Mouse (Mus musculus) forebrain, embryonic 14.5 days (tissue): ENCODE data around the gene Spr. TPM values are rescaled to one million over a fixed set of nuclear protein-coding genes. Genes with fewer than 3 reads are reported as not detected.

Experiments
- ATAC-seq: fragments of 200-750 bp; cut with Nextera tagmentation; 2 replicates; pipeline ENCODE4 v1.8.0; 2017; ENCODE audit warnings: mild to moderate bottlenecking, moderate library complexity
- DNase-seq: peaks from one replicate; pipeline ENCODE4 v3.0.0-alpha.2; 2015; ENCODE audit warnings: low spot score
- H3K27ac ChIP-seq: fragments of 300-500 bp; sonication (generic); 2 replicates; pipeline ENCODE4 v1.5.1; 2014; ENCODE audit warnings: low read depth, mild to moderate bottlenecking, control low read depth, low read length, moderate library complexity
- H3K27me3 ChIP-seq: fragments of 300-500 bp; sonication (generic); replicated peaks from 2 replicates; pipeline ENCODE4 v1.6.1; 2014; ENCODE audit warnings: low read length, control low read depth, mixed read lengths; ENCODE audit not compliant: control insufficient read depth, insufficient read depth
- H3K36me3 ChIP-seq: fragments of 300-500 bp; sonication (generic); 2 replicates; pipeline ENCODE4 v1.6.1; 2014; ENCODE audit warnings: low read length, control low read depth; ENCODE audit not compliant: control insufficient read depth, insufficient read depth
- H3K4me1 ChIP-seq: fragments of 300-500 bp; sonication (generic); 2 replicates; pipeline ENCODE4 v1.6.1; 2014; ENCODE audit warnings: antibody characterized with exemption, low read length, control low read depth; ENCODE audit not compliant: control insufficient read depth, insufficient read depth
- H3K4me2 ChIP-seq: fragments of 300-500 bp; sonication (generic); 2 replicates; pipeline ENCODE4 v1.6.1; 2014; ENCODE audit warnings: mild to moderate bottlenecking, control low read depth, low read length
- H3K4me3 ChIP-seq: fragments of 300-500 bp; sonication (generic); 2 replicates; pipeline ENCODE4 v1.5.1; 2014; ENCODE audit warnings: low read depth, low read length, control low read depth
- H3K9ac ChIP-seq: fragments of 300-500 bp; sonication (generic); 2 replicates; pipeline ENCODE4 v1.6.1; 2014; ENCODE audit warnings: mild to moderate bottlenecking, low read length, control low read depth, moderate library complexity
- H3K9me3 ChIP-seq: fragments of 300-500 bp; sonication (generic); replicated peaks from 2 replicates; pipeline ENCODE4 v1.6.1; 2016; ENCODE audit warnings: low read length, control low read depth, mixed read lengths; ENCODE audit not compliant: control insufficient read depth
- WGBS: fragments of 180-500 bp; shearing (Covaris S2); extraction: QIAGEN DNeasy Blood & Tissue Kit; methylation state at CpG from one replicate; pipeline ENCODE4 v1.1.7; 2014; 5-methylcytosine and 5-hydroxymethylcytosine counted together
- polyA plus RNA-seq: library from polyadenylated mRNA; unstranded; fragments of >200 nt; fragmentation: Nextera tagmentation; extraction: Ambion mirVana; gene quantifications from 2 replicates; pipeline ENCODE4 v1.2.1, GENCODE M21; 2014

Gene Spr
- 57.6 and 59.4 TPM in 2 replicates for polyA plus RNA-seq

GRCm38 (mm10) chr6:85137217-85138035, at the start of gene Spr:
TSS of gene Spr (minus strand) at chr6:85137766.
- H3K27ac ChIP-seq: peak within 1 kb of the TSS; percentile 89
- ATAC-seq (peak; percentile 94), DNase-seq (peak; percentile 94)
- H3K27me3 ChIP-seq: no peaks in the 10 kb centered on the region
- H3K4me2 ChIP-seq: peak within 1 kb of the TSS; percentile 58
- under 1% methylated on average over 49 of the region's 49 CpGs for WGBS
- H3K9me3 ChIP-seq: no peaks in the 10 kb centered on the region
- H3K4me3 ChIP-seq: peak within 1 kb of the TSS; percentile 67
- H3K36me3 ChIP-seq: 0 out of 2 replicates have a peak, but pooled peaks cover 6% of the 10 kb centered on the region
- peak within 1 kb of the TSS; percentile 74 for H3K9ac ChIP-seq
- H3K4me1 ChIP-seq: no peaks in the 10 kb centered on the region

DNA sequence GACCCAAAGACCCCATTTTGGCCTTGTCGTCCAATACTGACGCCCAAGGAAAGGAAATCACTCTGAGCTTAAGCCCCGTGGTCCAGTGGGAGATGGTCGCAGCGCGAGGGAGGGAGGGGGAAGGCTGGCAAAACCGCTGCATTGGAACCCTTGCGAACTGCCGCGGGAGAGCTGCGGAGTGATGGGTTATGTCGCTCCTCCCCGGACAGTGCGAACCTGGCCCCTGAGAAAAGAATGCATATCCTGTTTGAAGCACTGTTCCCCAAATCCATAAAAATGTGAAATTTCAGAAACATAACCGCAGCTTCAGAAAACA, 49.1 kb upstream of the Spr start:
- Histone ChIP-seq H3K27me3 (peaks cover 25% of the 10 kb centered on the region), H3K9ac (peak overlapping the region; percentile 94), H3K27ac (peak overlapping the region; percentile 48), H3K36me3 (peaks cover 15% of the 10 kb centered on the region; the same call in 1 of the 2 replicates), H3K4me2 (peak overlapping the region; percentile 68), H3K4me1 (peaks cover 13% of the 10 kb centered on the region), H3K9me3 (no peaks in the 10 kb centered on the region), H3K4me3 (peak overlapping the region; percentile 64)
- 0 out of 2 replicates have a peak, but pooled peaks have one; percentile 5 for ATAC-seq
- WGBS: under 1% methylated on average over 15 of the region's 15 CpGs
- DNase-seq: no peak

DNA sequence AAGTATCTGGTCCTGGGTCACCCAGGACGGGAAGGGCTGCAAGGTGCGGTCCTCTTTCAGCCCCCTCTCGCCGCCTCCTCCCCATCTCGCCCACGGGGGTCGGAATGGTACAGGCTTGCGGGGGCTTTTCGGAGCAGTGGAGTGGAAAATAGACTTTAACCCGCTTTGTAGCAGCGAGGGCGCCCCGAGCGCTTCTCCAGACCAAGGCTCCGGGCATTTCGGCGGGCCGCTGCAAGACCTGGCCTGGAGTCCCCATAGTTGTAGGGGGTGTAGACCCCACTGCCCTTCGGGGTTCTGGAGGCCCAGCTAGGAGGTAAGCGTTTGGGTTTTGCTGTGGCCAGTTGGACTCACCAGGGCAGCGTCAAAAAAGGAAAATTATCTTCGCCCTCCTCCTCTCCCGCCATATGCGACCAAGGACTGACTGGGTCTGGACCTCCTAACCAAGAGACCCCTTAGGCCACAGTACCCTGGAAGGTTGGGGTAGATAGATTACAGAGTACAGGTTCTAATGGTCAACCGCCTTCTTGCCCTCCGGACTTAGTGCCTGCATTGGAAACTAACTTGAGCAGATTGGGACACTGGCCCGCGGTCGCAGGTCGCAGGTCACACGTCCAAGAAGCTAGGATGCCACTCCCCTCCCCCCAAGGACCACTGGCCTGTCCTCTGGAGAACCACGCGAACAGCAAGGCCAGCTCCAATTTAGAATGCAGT, 48.6 kb upstream of the Spr start:
- 3% methylated on average over 33 of the region's 33 CpGs for WGBS
- Histone ChIP-seq H3K9ac (peak overlapping the region; percentile 94; the same call in 1 of the 2 replicates), H3K36me3 (peaks cover 10% of the 10 kb centered on the region; the same call in 1 of the 2 replicates), H3K27ac (peak overlapping the region; percentile 48; the same call in 1 of the 2 replicates), H3K4me1 (peaks cover 13% of the 10 kb centered on the region), H3K27me3 (peaks cover 21% of the 10 kb centered on the region), H3K4me3 (peak overlapping the region; percentile 64), H3K9me3 (no peaks in the 10 kb centered on the region), H3K4me2 (peak overlapping the region; percentile 68)
- peak; percentile 69 for DNase-seq
- peak; percentile 27; the same call in 1 of the 2 replicates for ATAC-seq

DNA sequence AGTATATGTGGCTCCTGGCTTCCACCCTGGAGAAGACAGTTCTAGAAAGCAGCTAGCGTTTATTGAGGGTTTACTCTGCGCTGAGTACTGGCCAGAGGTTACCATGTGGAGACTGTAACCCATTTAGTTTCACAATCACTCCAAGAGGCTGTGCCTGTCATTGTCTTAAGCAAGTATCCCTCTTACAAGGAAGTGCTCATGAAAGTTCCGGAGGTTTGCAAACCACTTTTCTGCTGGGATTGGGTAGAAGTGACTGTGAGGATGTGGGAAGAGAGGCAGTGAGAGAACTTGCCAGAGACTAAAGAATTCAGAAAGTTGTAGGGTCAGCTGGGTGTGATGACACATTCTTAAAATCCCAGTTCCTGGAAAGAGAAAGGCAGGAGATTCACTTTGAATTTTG, 46.4 kb upstream of the Spr start:
- Histone ChIP-seq H3K4me1 (peaks cover 13% of the 10 kb centered on the region), H3K4me3 (no peak overlapping the region), H3K9ac (no peak overlapping the region), H3K4me2 (no peak overlapping the region), H3K9me3 (no peaks in the 10 kb centered on the region), H3K27me3 (peaks cover 13% of the 10 kb centered on the region), H3K36me3 (no peaks in the 10 kb centered on the region), H3K27ac (no peak overlapping the region)
- 63% methylated on average over 3 of the region's 3 CpGs for WGBS
- ATAC-seq: no peak
- no peak for DNase-seq

GRCm38 (mm10) chr6:85180036-85180435, 42.5 kb upstream of the Spr start:
- DNase-seq (no peak), ATAC-seq (no peak)
- Histone ChIP-seq H3K9ac (no peak overlapping the region), H3K4me1 (no peaks in the 10 kb centered on the region), H3K4me3 (no peak overlapping the region), H3K9me3 (no peaks in the 10 kb centered on the region), H3K27ac (no peak overlapping the region), H3K36me3 (no peaks in the 10 kb centered on the region), H3K27me3 (peaks cover 5% of the 10 kb centered on the region; the same call in 1 of the 2 replicates), H3K4me2 (no peak overlapping the region)
- 71% methylated on average over 2 of the region's 2 CpGs for WGBS

- Histone ChIP-seq H3K9ac (no peak overlapping the region), H3K9me3 (no peaks in the 10 kb centered on the region), H3K27me3 (peaks cover 4% of the 10 kb centered on the region; the same call in 1 of the 2 replicates), H3K4me3 (no peak overlapping the region), H3K27ac (no peak overlapping the region), H3K36me3 (no peaks in the 10 kb centered on the region), H3K4me1 (no peaks in the 10 kb centered on the region), H3K4me2 (no peak overlapping the region)
- DNase-seq (no peak), ATAC-seq (no peak)
- WGBS: 81% methylated on average over 3 of the region's 3 CpGs
These were observed 42.0 kb upstream of the Spr start for GRCm38 (mm10) chr6:85179569-85179968.

DNA sequence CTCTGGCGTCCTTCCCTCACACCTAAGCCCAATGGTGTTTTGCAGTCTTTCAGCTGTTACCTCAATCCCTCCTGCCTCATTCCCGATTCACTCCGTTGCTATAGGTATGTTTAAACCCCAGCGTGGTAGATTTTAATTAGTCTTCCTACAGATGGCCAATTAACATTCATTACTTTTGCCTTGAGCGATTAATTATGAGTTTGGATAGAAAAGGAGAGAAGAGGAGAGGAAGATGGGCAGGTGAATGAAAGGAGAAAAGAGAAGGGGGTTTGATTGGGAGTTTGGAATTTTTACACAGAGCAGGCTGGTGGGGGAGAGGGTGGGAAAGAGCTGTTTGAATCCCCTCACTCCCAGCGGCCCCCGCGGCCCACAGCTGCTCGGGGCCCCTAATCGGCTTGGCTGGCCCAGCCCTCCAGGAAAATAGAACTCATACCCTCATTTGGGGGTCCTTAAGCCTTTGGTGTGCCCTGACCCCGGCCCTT, 27.9 kb upstream of the Spr start:
- H3K9ac ChIP-seq: no peak overlapping the region; the same call in 1 of the 2 replicates

GRCm38 (mm10) chr6:85160201-85160923, 22.8 kb upstream of the Spr start:
- no peaks in the 10 kb centered on the region for H3K9me3 ChIP-seq
- no peak overlapping the region for H3K4me3 ChIP-seq
- ATAC-seq (peak; percentile 30), DNase-seq (peak; percentile 89)
- peaks cover 4% of the 10 kb centered on the region; the same call in 1 of the 2 replicates for H3K4me1 ChIP-seq
- H3K36me3 ChIP-seq: no peaks in the 10 kb centered on the region
- H3K27ac ChIP-seq: no peak overlapping the region
- H3K27me3 ChIP-seq: no peaks in the 10 kb centered on the region
- no peak overlapping the region for H3K9ac ChIP-seq
- 34% methylated on average over 4 of the region's 4 CpGs for WGBS
- H3K4me2 ChIP-seq: no peak overlapping the region

More for the DNA sequence above, 27.9 kb upstream of the Spr start:
- DNase-seq (peak; percentile 91), ATAC-seq (peak; percentile 88)
- Histone ChIP-seq H3K27ac (peak overlapping the region; percentile 77), H3K36me3 (no peaks in the 10 kb centered on the region), H3K27me3 (no peaks in the 10 kb centered on the region), H3K4me2 (peak overlapping the region; percentile 32), H3K9me3 (no peaks in the 10 kb centered on the region), H3K4me3 (no peak overlapping the region; the same call in 1 of the 2 replicates), H3K4me1 (peaks cover 4% of the 10 kb centered on the region; the same call in 1 of the 2 replicates)
- 5% methylated on average over 11 of the region's 11 CpGs for WGBS
